In genomic region chr15:78563937-78564336, GRCm38 (mm10) we compare ENCODE assay signal across 12 mouse cellular contexts. TPM values are rescaled to one million over a fixed set of nuclear protein-coding genes. Genes with fewer than 3 reads are reported as not detected.
DNase-seq lines count a peak whose midpoint lies in the region; ATAC-seq and TF ChIP-seq lines count a peak whose summit lies in the region.
"Had no signal": no experiment of that assay in that cellular context is flagged by ENCODE, and none has a peak within 500 bp of the region (broad histone marks: within the 10 kb centered on the region; RNA-seq: fewer than 3 reads in every experiment).

No protein-coding gene starts in this region.

- intact Hi-C loops in gastrocnemius, adult 2 months (cut with DNase I), result no loop called here

- H3K9me3 ChIP-seq in CH12.LX (replicated peaks; ENCODE audit: low read length), result no peaks in the 10 kb centered on the region
- no peaks in the 10 kb centered on the region for H3K9me3 ChIP-seq in megakaryocyte, embryonic 14.5 days
- H3K9me3 ChIP-seq in hindbrain, embryonic 16.5 days (ENCODE audit: control insufficient read depth, low read length), result no peaks in the 10 kb centered on the region
- no peaks in the 10 kb centered on the region for H3K9me3 ChIP-seq in forebrain, embryonic 11.5 days (ENCODE audit: control insufficient read depth, low read length)

- peaks cover 17% of the 10 kb centered on the region for H3K79me2 ChIP-seq in CH12.LX (replicated peaks; ENCODE audit: control insufficient read depth, extremely low read depth, insufficient read depth, poor library complexity, severe bottlenecking)

- DNase-seq in CH12.LX (ENCODE audit: extremely low read depth), result peak; percentile 90
- peak; percentile 59 to 78 for DNase-seq in thymus, adult 18-20 months
- no peak for DNase-seq in layer of hippocampus, adult 8-10 months (ENCODE audit: low spot score in 2 of 2)
- no peak for DNase-seq in gastrocnemius, adult 2 months
- no peak for DNase-seq in forebrain, embryonic 11.5 days (ENCODE audit: low spot score)
- DNase-seq: forebrain, postnatal 0 days; kidney, adult 8-10 months had no signal

- H3K9ac ChIP-seq in CH12.LX (ENCODE audit: insufficient read depth, low read depth), result peak overlapping the region; percentile 28; the same call in 1 of the 2 replicates
- no peak overlapping the region for H3K9ac ChIP-seq in hindbrain, embryonic 16.5 days (ENCODE audit: low read depth, low read length)
- H3K9ac ChIP-seq in forebrain, embryonic 11.5 days (ENCODE audit: low read length), result no peak overlapping the region
- H3K9ac ChIP-seq: forebrain, postnatal 0 days had no signal

- no peak; a peak in 1 of 4 replicates for TF ChIP-seq CTCF in CH12.LX (conservative IDR thresholded peaks at IDR 0.05 in 1 of 2, IDR thresholded peaks at IDR 0.05 in 1 of 2; ENCODE audit: low read depth in 2 of 2, low read length in 2 of 2)
- TF ChIP-seq CTCF in gastrocnemius, adult 2 months (IDR thresholded peaks at IDR 0.05), result no peak

- H3K4me1 ChIP-seq in CH12.LX (ENCODE audit: control insufficient read depth in 1 of 2, insufficient read depth in 2 of 2), result peaks cover 56 to 98% of the 10 kb centered on the region in 2 experiments
- H3K4me1 ChIP-seq in megakaryocyte, embryonic 14.5 days, result peaks cover 91% of the 10 kb centered on the region
- H3K4me1 ChIP-seq in hindbrain, embryonic 16.5 days (ENCODE audit: control insufficient read depth, insufficient read depth, low read depth, low read length), result no peaks in the 10 kb centered on the region
- no peaks in the 10 kb centered on the region for H3K4me1 ChIP-seq in forebrain, embryonic 11.5 days (replicated peaks; ENCODE audit: control insufficient read depth, insufficient read depth, low read length)

- TF ChIP-seq EP300 in CH12.LX (IDR thresholded peaks at IDR 0.05; ENCODE audit: low read length), result peak; percentile 87

- peaks cover 80 to 88% of the 10 kb centered on the region in 2 experiments for H3K36me3 ChIP-seq in CH12.LX (replicated peaks in 1 of 2; ENCODE audit: control insufficient read depth in 1 of 2, insufficient read depth in 1 of 2, low read length in 1 of 2)
- H3K36me3 ChIP-seq in megakaryocyte, embryonic 14.5 days (replicated peaks; ENCODE audit: low read length), result peaks cover 92% of the 10 kb centered on the region
- no peaks in the 10 kb centered on the region for H3K36me3 ChIP-seq in hindbrain, embryonic 16.5 days (ENCODE audit: control insufficient read depth, insufficient read depth, low read length)
- H3K36me3 ChIP-seq in forebrain, embryonic 11.5 days (ENCODE audit: control insufficient read depth, insufficient read depth, low read length), result no peaks in the 10 kb centered on the region

- H3K4me3 ChIP-seq in CH12.LX (replicated peaks in 1 of 3; ENCODE audit: low read depth in 2 of 3, low read length in 2 of 3, poor library complexity in 1 of 3), result no peak overlapping the region
- peak overlapping the region; percentile 84 for H3K4me3 ChIP-seq in megakaryocyte, embryonic 14.5 days (replicated peaks)
- H3K4me3 ChIP-seq in hindbrain, embryonic 16.5 days (ENCODE audit: low read length), result no peak overlapping the region
- H3K4me3 ChIP-seq in gastrocnemius, adult 2 months, result no peak overlapping the region
- no peak overlapping the region for H3K4me3 ChIP-seq in forebrain, embryonic 11.5 days (ENCODE audit: low read depth, low read length)

- dilution Hi-C loops in CH12.LX (cut with MboI; ENCODE audit: extremely low pct_ligation_motif_present, extremely low pct_unique_long_range_greater_than_20kb, low sequenced_read_pairs), result no loop called here

- in situ Hi-C loops in CH12.LX (cut with MboI; ENCODE audit: low pct_ligation_motif_present, low pct_unique_long_range_greater_than_20kb, low sequenced_read_pairs), result no loop called here

- peak; percentile 1 for TF ChIP-seq RAD21 in CH12.LX (IDR thresholded peaks at IDR 0.05; ENCODE audit: low read depth, low read length)

- no peak; the same call in 1 of the 2 replicates for TF ChIP-seq POLR2A in CH12.LX (IDR thresholded peaks at IDR 0.05; ENCODE audit: low read depth, low read length)

- H3K27ac ChIP-seq in CH12.LX (ENCODE audit: insufficient read depth, low read depth), result peak overlapping the region; percentile 95
- no peak overlapping the region for H3K27ac ChIP-seq in hindbrain, embryonic 16.5 days (ENCODE audit: low read depth, low read length)
- H3K27ac ChIP-seq in gastrocnemius, adult 2 months, result no peak overlapping the region
- no peak overlapping the region for H3K27ac ChIP-seq in forebrain, embryonic 11.5 days (ENCODE audit: low read depth, low read length)

- peak overlapping the region; percentile 60 for H3K4me2 ChIP-seq in CH12.LX (ENCODE audit: insufficient read depth, low read depth, poor library complexity, severe bottlenecking)
- no peak overlapping the region for H3K4me2 ChIP-seq in hindbrain, embryonic 16.5 days (ENCODE audit: low read length)
- no peak overlapping the region for H3K4me2 ChIP-seq in forebrain, embryonic 11.5 days (ENCODE audit: low read depth, low read length, severe bottlenecking)

- ATAC-seq in erythroid progenitor cell, adult 5-6 weeks (replicated peaks; ENCODE audit: low FRiP score, poor library complexity, severe bottlenecking), result peak; percentile 37; the same call in 1 of the 2 replicates
- ATAC-seq in hindbrain, embryonic 16.5 days, result no peak
- no peak for ATAC-seq in forebrain, embryonic 11.5 days (replicated peaks; ENCODE audit: low FRiP score)
- ATAC-seq: forebrain, postnatal 0 days; lung, postnatal 0 days had no signal

- H3K27me3 ChIP-seq in CH12.LX (replicated peaks), result no peaks in the 10 kb centered on the region
- no peaks in the 10 kb centered on the region for H3K27me3 ChIP-seq in megakaryocyte, embryonic 14.5 days (replicated peaks)
- H3K27me3 ChIP-seq in hindbrain, embryonic 16.5 days (replicated peaks; ENCODE audit: control insufficient read depth, insufficient read depth, low read length), result no peaks in the 10 kb centered on the region; the same call in 1 of the 2 replicates
- no peaks in the 10 kb centered on the region for H3K27me3 ChIP-seq in forebrain, embryonic 11.5 days (ENCODE audit: control insufficient read depth, insufficient read depth, low read length)

- 78% methylated on average over 5 of the region's 5 CpGs for WGBS in hindbrain, embryonic 16.5 days
- WGBS in forebrain, embryonic 11.5 days, result 77% methylated on average over 5 of the region's 5 CpGs

TF ChIP-seq in CH12.LX, 34 proteins besides CTCF, POLR2A, EP300 and RAD21 (continues in another document):
- TF ChIP-seq SIN3A (IDR thresholded peaks at IDR 0.05; ENCODE audit: low read length), result peak; percentile 87; the same call in 1 of the 2 replicates

RNA-seq across cellular contexts. Expression of gene Rac2, which starts 8.6 kb away (rescaled TPM):
- total RNA-seq in CH12.LX (2012; rRNA removed), result 314 and 453 TPM in 2 replicates
- 142 and 160 TPM in 2 replicates for total RNA-seq in CH12.LX (2014; rRNA removed)
- 883 and 942 TPM in 2 replicates for polyA plus RNA-seq in CH12.LX (2012; ENCODE audit: insufficient read length, low read depth)
- total RNA-seq in erythroid progenitor cell, adult 5-6 weeks (2015; ENCODE audit: low replicate concordance), result 126 and 259 TPM in 2 replicates
- total RNA-seq in erythroid progenitor cell, adult 5-6 weeks (2017; ENCODE audit: low replicate concordance), result 61.6 and 79.4 TPM in 2 replicates
- polyA plus RNA-seq in megakaryocyte, embryonic 14.5 days (2012; ENCODE audit: insufficient read depth, low replicate concordance), result 860 and 3,464 TPM in 2 replicates
- total RNA-seq in layer of hippocampus, adult 8-10 months (2022), result 10 to 100 TPM in 1 of 4 experiments, 1 to 10 TPM in 3; 1.5 to 21.5 (median 4.6) TPM
- polyA plus RNA-seq in hindbrain, embryonic 16.5 days (2015; fragmentation: Nextera tagmentation; extraction: Ambion mirVana), result 4.0 and 5.7 TPM in 2 replicates
- total RNA-seq in gastrocnemius, adult 2 months (2021), result 1 to 10 TPM; 1.4 to 1.7 TPM
- 5.7 and 9.4 TPM in 2 replicates for polyA plus RNA-seq in forebrain, embryonic 11.5 days (2014; fragmentation: Nextera tagmentation; extraction: Ambion mirVana)

RNA-seq across cellular contexts. Expression of gene Sstr3, which starts 19.5 kb away (rescaled TPM):
- total RNA-seq in CH12.LX (2012; rRNA removed), result not detected in 2 replicates
- total RNA-seq in CH12.LX (2014; rRNA removed), result not detected in 2 replicates
- 0.14 and 0.36 TPM in 2 replicates for polyA plus RNA-seq in CH12.LX (2012; ENCODE audit: insufficient read length, low read depth)
- not detected in 2 replicates for total RNA-seq in erythroid progenitor cell, adult 5-6 weeks (2015; ENCODE audit: low replicate concordance)
- not detected in 2 replicates for total RNA-seq in erythroid progenitor cell, adult 5-6 weeks (2017; ENCODE audit: low replicate concordance)
- polyA plus RNA-seq in megakaryocyte, embryonic 14.5 days (2012; ENCODE audit: insufficient read depth, low replicate concordance), result not detected in 2 replicates
- 10 to 100 TPM; 25.8 to 31.9 (median 27.1) TPM for total RNA-seq in layer of hippocampus, adult 8-10 months (2022)
- 0.95 and 1.1 TPM in 2 replicates for polyA plus RNA-seq in hindbrain, embryonic 16.5 days (2015; fragmentation: Nextera tagmentation; extraction: Ambion mirVana)
- under 1 TPM in 1 of 2 experiments, not detected in 1; 0.05 TPM for total RNA-seq in gastrocnemius, adult 2 months (2021)
- 0.09 TPM in 1 of 2 replicates, not detected in the other for polyA plus RNA-seq in forebrain, embryonic 11.5 days (2014; fragmentation: Nextera tagmentation; extraction: Ambion mirVana)
- total RNA-seq: heart, postnatal 25 days had no signal

RNA-seq across cellular contexts. Expression of gene C1qtnf6, which starts 32.7 kb away (rescaled TPM):
- total RNA-seq in CH12.LX (2012; rRNA removed) (4.1 and 6.3 TPM in 2 replicates), CH12.LX (2014; rRNA removed) (5.0 and 5.7 TPM in 2 replicates)
- 27.7 and 28.1 TPM in 2 replicates for polyA plus RNA-seq in CH12.LX (2012; ENCODE audit: insufficient read length, low read depth)
- total RNA-seq in erythroid progenitor cell, adult 5-6 weeks (2015; ENCODE audit: low replicate concordance), result 4.3 TPM in 1 of 2 replicates, not detected in the other
- not detected in 2 replicates for total RNA-seq in erythroid progenitor cell, adult 5-6 weeks (2017; ENCODE audit: low replicate concordance)
- polyA plus RNA-seq in megakaryocyte, embryonic 14.5 days (2012; ENCODE audit: insufficient read depth, low replicate concordance), result 22.8 and 31.2 TPM in 2 replicates
- total RNA-seq in layer of hippocampus, adult 8-10 months (2022), result 1 to 10 TPM; 2.1 to 3.4 (median 3.0) TPM
- polyA plus RNA-seq in hindbrain, embryonic 16.5 days (2015; fragmentation: Nextera tagmentation; extraction: Ambion mirVana), result 9.9 and 11.6 TPM in 2 replicates
- total RNA-seq in gastrocnemius, adult 2 months (2021), result 1 to 10 TPM; 2.7 to 7.6 TPM
- 10.0 and 12.1 TPM in 2 replicates for polyA plus RNA-seq in forebrain, embryonic 11.5 days (2014; fragmentation: Nextera tagmentation; extraction: Ambion mirVana)

RNA-seq across cellular contexts. Expression of gene Cyth4, which starts 32.9 kb away (rescaled TPM):
- total RNA-seq in CH12.LX (2012; rRNA removed), result 42.2 and 51.9 TPM in 2 replicates
- 38.6 and 39.2 TPM in 2 replicates for total RNA-seq in CH12.LX (2014; rRNA removed)
- 75.3 and 80.5 TPM in 2 replicates for polyA plus RNA-seq in CH12.LX (2012; ENCODE audit: insufficient read length, low read depth)
- total RNA-seq in erythroid progenitor cell, adult 5-6 weeks (2015; ENCODE audit: low replicate concordance), result 11.2 and 18.4 TPM in 2 replicates
- 16.3 and 20.8 TPM in 2 replicates for total RNA-seq in erythroid progenitor cell, adult 5-6 weeks (2017; ENCODE audit: low replicate concordance)
- 27.7 and 31.6 TPM in 2 replicates for polyA plus RNA-seq in megakaryocyte, embryonic 14.5 days (2012; ENCODE audit: insufficient read depth, low replicate concordance)
- total RNA-seq in layer of hippocampus, adult 8-10 months (2022), result 10 to 100 TPM; 21.5 to 50.0 (median 36.0) TPM
- polyA plus RNA-seq in hindbrain, embryonic 16.5 days (2015; fragmentation: Nextera tagmentation; extraction: Ambion mirVana), result 6.2 and 6.4 TPM in 2 replicates
- 1 to 10 TPM; 1.9 TPM for total RNA-seq in gastrocnemius, adult 2 months (2021)
- 1.9 and 2.0 TPM in 2 replicates for polyA plus RNA-seq in forebrain, embryonic 11.5 days (2014; fragmentation: Nextera tagmentation; extraction: Ambion mirVana)

Comparison
In these comparisons a context has a peak if more than half of its experiments do, and no peak if none do; other contexts are left out.
1. DNase-seq: peak in CH12.LX (single experiment) and thymus, adult 18-20 months (2 of 2); none in layer of hippocampus, adult 8-10 months (0 of 2), gastrocnemius, adult 2 months (single experiment) and forebrain, embryonic 11.5 days (single experiment).
2. RNA of gene Sstr3, which starts 19.5 kb away (total RNA-seq): 25.8 to 31.9 TPM in layer of hippocampus, adult 8-10 months; 0.05 TPM in gastrocnemius, adult 2 months, not detected in CH12.LX and not detected in erythroid progenitor cell, adult 5-6 weeks; every median in the first group is over 10 times any median in the second.